Mouse (Mus musculus) CH12.LX (cell line): ENCODE results near the gene Prss2. TPM values are rescaled to one million over a fixed set of nuclear protein-coding genes. Genes with fewer than 3 reads are reported as not detected.

ENCODE experiments used
- DNase-seq: peaks from one replicate; pipeline ENCODE4 v3.0.0-alpha.2; 2013; ENCODE audit errors: extremely low read depth
- H3K27ac ChIP-seq: 2 replicates; pipeline ENCODE4 v1.5.1; 2012; ENCODE audit warnings: low read depth, mild to moderate bottlenecking, control low read depth, moderate library complexity; ENCODE audit not compliant: insufficient read depth
- H3K27me3 ChIP-seq: replicated peaks from 2 replicates; pipeline ENCODE3; 2012; ENCODE audit warnings: inconsistent platforms
- H3K36me3 ChIP-seq, 2 experiments: replicated peaks in 1 of 2; 2 replicates each; pipeline versions ENCODE3 to v1.6.1; 2012; ENCODE audit warnings: inconsistent platforms in 1 of 2, low read length in 1 of 2, mild to moderate bottlenecking in 1 of 2, mixed read lengths in 1 of 2, moderate library complexity in 1 of 2; ENCODE audit not compliant: control insufficient read depth in 1 of 2, insufficient read depth in 1 of 2
- H3K4me1 ChIP-seq, 2 experiments: 2 replicates each; pipeline ENCODE4 v1.6.1; 2012; ENCODE audit warnings: inconsistent platforms in 1 of 2, moderate library complexity in 1 of 2; ENCODE audit not compliant: insufficient read depth in 2 of 2, control insufficient read depth in 1 of 2
- H3K4me2 ChIP-seq: 2 replicates; pipeline ENCODE4 v1.6.1; 2012; ENCODE audit warnings: low read depth, mild to moderate bottlenecking, control low read depth; ENCODE audit not compliant: poor library complexity, insufficient read depth, severe bottlenecking
- H3K4me3 ChIP-seq, 3 experiments: fragments of 150-350 bp in 1 of 3; sonication (generic) in 1 of 3; replicated peaks in 1 of 3; 2 replicates each; pipeline versions ENCODE3 to v1.5.1; 2011 to 2012; ENCODE audit warnings: low read depth in 2 of 3, low read length in 2 of 3, mild to moderate bottlenecking in 2 of 3, moderate library complexity in 2 of 3, control low read depth in 1 of 3, improper control_type of control experiment in 1 of 3, inconsistent platforms in 1 of 3, mixed read lengths in 1 of 3; ENCODE audit not compliant: poor library complexity in 1 of 3
- H3K79me2 ChIP-seq: replicated peaks from 2 replicates; pipeline ENCODE4 v1.6.1; 2012; ENCODE audit warnings: mild to moderate bottlenecking, moderate library complexity; ENCODE audit not compliant: control insufficient read depth, poor library complexity, insufficient read depth, severe bottlenecking; ENCODE audit errors: extremely low read depth
- H3K9ac ChIP-seq: 2 replicates; pipeline ENCODE4 v1.6.1; 2012; ENCODE audit warnings: low read depth, mild to moderate bottlenecking, control low read depth, moderate library complexity; ENCODE audit not compliant: insufficient read depth
- H3K9me3 ChIP-seq: replicated peaks from 2 replicates; pipeline ENCODE3; 2012; ENCODE audit warnings: low read length, inconsistent platforms, mixed read lengths
- BHLHE40 ChIP-seq: IDR thresholded peaks from 2 replicates; pipeline ENCODE4 v1.6.1; 2011; ENCODE audit warnings: mild to moderate bottlenecking, low read depth, low read length, improper control_type of control experiment
- CHD1 ChIP-seq: IDR thresholded peaks from 2 replicates; pipeline ENCODE4 v1.6.1; 2012; ENCODE audit warnings: low read depth, low read length, improper control_type of control experiment, inconsistent platforms
- ELF1 ChIP-seq: IDR thresholded peaks from 2 replicates; pipeline ENCODE4 v1.6.1; 2014; ENCODE audit warnings: low read depth, mild to moderate bottlenecking, inconsistent platforms, low read length, improper control_type of control experiment
- EP300 ChIP-seq: IDR thresholded peaks from 2 replicates; pipeline ENCODE4 v1.6.1; 2011; ENCODE audit warnings: low read length, improper control_type of control experiment
- GABPA ChIP-seq: IDR thresholded peaks from 2 replicates; pipeline ENCODE4 v1.6.1; 2012; ENCODE audit warnings: low read depth, low read length, improper control_type of control experiment, inconsistent platforms; ENCODE audit not compliant: insufficient replicate concordance
- IRF4 ChIP-seq: IDR thresholded peaks from 2 replicates; pipeline ENCODE4 v1.6.1; 2014; ENCODE audit warnings: low read depth, mild to moderate bottlenecking, inconsistent platforms, low read length, improper control_type of control experiment
- MEF2A ChIP-seq: IDR thresholded peaks from 2 replicates; pipeline ENCODE4 v1.6.1; 2014; ENCODE audit warnings: low read depth, mild to moderate bottlenecking, inconsistent platforms, low read length, improper control_type of control experiment, borderline replicate concordance
- MYC ChIP-seq: IDR thresholded peaks from 2 replicates; pipeline ENCODE4 v1.6.1; 2011; ENCODE audit warnings: low read depth, mild to moderate bottlenecking, improper control_type of control experiment, low read length
- NRF1 ChIP-seq: IDR thresholded peaks from 2 replicates; pipeline ENCODE4 v1.6.1; 2014; ENCODE audit warnings: low read depth, mild to moderate bottlenecking, inconsistent platforms, low read length, improper control_type of control experiment, moderate library complexity
- PAX5 ChIP-seq: IDR thresholded peaks from 2 replicates; pipeline ENCODE4 v1.6.1; 2012; ENCODE audit warnings: low read length, inconsistent platforms, mixed read lengths
- RAD21 ChIP-seq: IDR thresholded peaks from 2 replicates; pipeline ENCODE4 v1.6.1; 2011; ENCODE audit warnings: low read depth, mild to moderate bottlenecking, low read length, improper control_type of control experiment, moderate library complexity
- RCOR1 ChIP-seq: conservative IDR thresholded peaks from 2 replicates; pipeline ENCODE4 v1.6.1; 2012; ENCODE audit warnings: low read depth, mild to moderate bottlenecking, inconsistent platforms, low read length, improper control_type of control experiment
- SMC3 ChIP-seq: IDR thresholded peaks from 2 replicates; pipeline ENCODE4 v1.6.1; 2011; ENCODE audit warnings: low read depth, low read length, improper control_type of control experiment
- TCF12 ChIP-seq: IDR thresholded peaks from 2 replicates; pipeline ENCODE4 v1.6.1; 2014; ENCODE audit warnings: low read depth, mild to moderate bottlenecking, inconsistent platforms, low read length, improper control_type of control experiment
- USF1 ChIP-seq: IDR thresholded peaks from 2 replicates; pipeline ENCODE4 v1.6.1; 2014; ENCODE audit warnings: low read depth, mild to moderate bottlenecking, inconsistent platforms, low read length, improper control_type of control experiment
- ZKSCAN1 ChIP-seq: IDR thresholded peaks from 2 replicates; pipeline ENCODE4 v1.6.1; 2012; ENCODE audit warnings: low read depth, inconsistent platforms, low read length, improper control_type of control experiment, borderline replicate concordance
- ZNF384 ChIP-seq: IDR thresholded peaks from 2 replicates; pipeline ENCODE4 v1.6.1; 2012; ENCODE audit warnings: low read depth, low read length, improper control_type of control experiment, inconsistent platforms
- dilution Hi-C: fragments of 300-500 bp; cut with MboI; formaldehyde crosslinking; loops from 2 replicates; pipeline ENCODE4 v1.14.3; 2020; ENCODE audit warnings: low sequenced_read_pairs; ENCODE audit not compliant: extremely low pct_unique_long_range_greater_than_20kb, extremely low pct_ligation_motif_present
- in situ Hi-C: fragments of 300-500 bp; cut with MboI; formaldehyde crosslinking; loops from 3 replicates; pipeline ENCODE4 v1.14.3; 2019; ENCODE audit warnings: low sequenced_read_pairs, low pct_ligation_motif_present, low pct_unique_long_range_greater_than_20kb, mixed read lengths
- polyA plus RNA-seq: library from polyadenylated mRNA; unstranded; fragments of >175 nt; gene quantifications from 2 replicates; pipeline ENCODE4 v1.2.1, GENCODE M21; 2012; ENCODE audit warnings: low read depth; ENCODE audit not compliant: insufficient read length
- total RNA-seq, 2 experiments: library from RNA; depleted of rRNA; stranded (reverse); fragments of 300-350 nt in 1 of 2; fragments of >200 nt in 1 of 2; gene quantifications; 2 replicates each; pipeline ENCODE4 v1.2.3; 2012 to 2014

Prss2 gene
- total and polyA plus RNA-seq, 3 experiments, result not detected

DNA sequence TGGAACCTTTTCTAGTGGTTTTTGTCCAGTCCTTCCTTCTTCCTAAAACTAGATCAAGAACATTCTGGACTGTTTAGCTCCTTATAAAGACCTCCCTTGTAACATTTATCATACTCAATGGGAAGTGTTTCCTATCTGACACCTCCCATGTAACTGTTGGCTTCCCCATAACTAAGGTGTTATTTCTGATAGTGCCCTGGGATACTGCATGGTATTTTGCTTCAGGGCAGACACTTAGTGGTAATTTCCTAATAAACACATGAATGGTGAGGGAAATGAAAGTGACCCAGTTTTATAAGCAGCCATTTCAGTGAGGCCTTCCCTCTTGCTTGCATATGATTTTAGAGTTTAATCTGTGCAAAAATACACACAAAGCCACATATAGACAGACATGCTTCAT, 19.2 kb downstream of the Prss2 start:
- Histone ChIP-seq H3K79me2 (no peaks in the 10 kb centered on the region), H3K27ac (no peak overlapping the region), H3K4me2 (no peak overlapping the region), H3K4me1 (no peaks in the 10 kb centered on the region), H3K9ac (no peak overlapping the region), H3K4me3 (no peak overlapping the region), H3K9me3 (no peaks in the 10 kb centered on the region), H3K36me3 (no peaks in the 10 kb centered on the region), H3K27me3 (no peaks in the 10 kb centered on the region)
- no peak for DNase-seq
- no peak for TF ChIP-seq BHLHE40
- dilution Hi-C loops, result no loop called here
- in situ Hi-C loops, result no loop called here

DNA sequence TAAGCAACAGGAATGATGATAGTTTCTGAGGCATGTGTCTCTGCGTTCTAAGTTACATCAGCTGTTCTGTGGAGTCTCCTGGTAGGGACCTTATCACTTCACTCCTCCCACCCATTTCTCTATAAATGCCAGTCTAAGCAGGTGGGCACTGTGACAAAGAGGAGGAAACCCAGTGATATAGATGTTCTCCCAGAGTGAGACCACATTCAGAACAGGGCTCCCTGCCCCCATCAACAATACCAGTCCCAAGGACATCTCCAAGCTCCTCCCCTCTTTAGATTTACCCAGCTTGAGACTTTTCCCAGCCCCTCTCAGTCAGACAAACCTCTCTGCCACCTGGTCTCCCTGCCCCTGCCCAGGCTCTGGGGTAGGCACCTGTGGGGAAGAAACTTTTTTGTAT, 20.2 kb downstream of the Prss2 start:
- no peaks in the 10 kb centered on the region for H3K36me3 ChIP-seq
- no peak for TF ChIP-seq ZKSCAN1
- no peak for TF ChIP-seq ZNF384
- TF ChIP-seq, all 38 proteins: peak for 0
- Histone ChIP-seq H3K9me3 (no peaks in the 10 kb centered on the region), H3K4me1 (no peaks in the 10 kb centered on the region), H3K27ac (no peak overlapping the region), H3K4me2 (no peak overlapping the region), H3K4me3 (no peak overlapping the region), H3K27me3 (no peaks in the 10 kb centered on the region), H3K79me2 (no peaks in the 10 kb centered on the region), H3K9ac (no peak overlapping the region)
- in situ Hi-C loops (no loop called here), dilution Hi-C loops (no loop called here)
- no peak for DNase-seq

DNA sequence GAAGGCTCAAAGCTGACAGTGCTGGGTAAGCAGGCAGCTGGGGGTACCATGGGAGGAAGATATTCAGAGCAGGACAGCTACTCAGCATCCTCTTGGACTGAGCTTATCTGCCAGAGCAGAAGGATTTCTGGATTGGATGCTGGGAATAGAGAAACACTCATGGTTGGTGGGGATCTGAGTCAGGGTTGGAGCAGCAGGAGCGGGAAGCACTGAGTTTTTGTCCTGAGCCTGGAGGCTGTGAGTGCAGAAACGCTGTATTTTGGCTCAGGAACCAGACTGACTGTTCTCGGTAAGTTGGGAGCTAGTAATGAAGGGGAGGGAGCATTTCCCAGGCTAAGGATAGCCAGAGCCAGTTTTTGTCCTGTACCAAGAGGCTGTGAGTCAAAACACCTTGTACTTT, 21.4 kb downstream of the Prss2 start:
- TF ChIP-seq USF1 (no peak), BHLHE40 (no peak), TCF12 (no peak), CHD1 (no peak), NRF1 (no peak), EP300 (no peak), MEF2A (no peak), RCOR1 (no peak), GABPA (no peak), PAX5 (no peak), SMC3 (no peak), ELF1 (no peak), IRF4 (no peak), MYC (no peak), RAD21 (no peak), ZKSCAN1 (no peak)
- H3K27ac ChIP-seq, result no peak overlapping the region
- H3K9ac ChIP-seq, result no peak overlapping the region
- in situ Hi-C loops (no loop called here), dilution Hi-C loops (no loop called here)
- no peaks in the 10 kb centered on the region for H3K9me3 ChIP-seq
- H3K4me1 ChIP-seq, result no peaks in the 10 kb centered on the region
- no peaks in the 10 kb centered on the region for H3K27me3 ChIP-seq
- H3K4me2 ChIP-seq, result no peak overlapping the region
- no peaks in the 10 kb centered on the region for H3K79me2 ChIP-seq
- H3K36me3 ChIP-seq, result no peaks in the 10 kb centered on the region
- H3K4me3 ChIP-seq, result no peak overlapping the region
- no peak for DNase-seq
